In the genomic region with DNA sequence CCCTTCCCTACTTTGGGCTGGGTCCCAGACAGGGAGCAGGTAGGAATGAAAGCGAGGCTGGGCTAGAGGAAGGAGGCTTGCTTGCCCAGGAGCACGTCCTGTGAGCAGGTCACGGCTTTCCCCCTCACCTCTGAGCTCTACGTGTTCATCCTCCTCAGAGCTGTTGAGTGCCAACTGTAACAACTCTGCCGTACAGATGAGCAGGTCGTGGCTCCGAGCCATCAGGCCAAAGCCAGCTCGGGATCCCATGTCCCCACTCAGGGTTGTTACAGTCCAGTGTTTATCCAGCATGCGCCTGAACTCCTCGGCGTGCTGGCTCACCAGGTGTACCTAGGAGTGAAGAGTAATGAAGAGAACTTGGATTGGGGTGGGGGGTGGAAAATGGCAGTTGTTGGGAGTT, we compare ENCODE assay signal across 15 mouse cellular contexts. TPM values are rescaled to one million over a fixed set of nuclear protein-coding genes. Genes with fewer than 3 reads are reported as not detected.
DNase-seq lines count a peak whose midpoint lies in the region; ATAC-seq and TF ChIP-seq lines count a peak whose summit lies in the region.
"Had no signal": no experiment of that assay in that cellular context is flagged by ENCODE, and none has a peak within 500 bp of the region (broad histone marks: within the 10 kb centered on the region; RNA-seq: fewer than 3 reads in every experiment).

No protein-coding gene starts in this region.

- no peak for TF ChIP-seq EP300 in MEL (IDR thresholded peaks at IDR 0.05; ENCODE audit: low read depth in 1 of 2, low read length in 2 of 2)

- H3K79me2 ChIP-seq in MEL (ENCODE audit: control insufficient read depth, insufficient read depth, low read length, poor library complexity), result no peaks in the 10 kb centered on the region

- no peaks in the 10 kb centered on the region for H3K9me3 ChIP-seq in kidney, postnatal 0 days (replicated peaks; ENCODE audit: low read length)
- no peaks in the 10 kb centered on the region for H3K9me3 ChIP-seq in kidney, embryonic 15.5 days (replicated peaks)
- H3K9me3 ChIP-seq in MEL (replicated peaks; ENCODE audit: insufficient read depth, low read length), result no peaks in the 10 kb centered on the region
- H3K9me3 ChIP-seq: embryonic facial prominence, embryonic 13.5 days; neural tube, embryonic 15.5 days had no signal

- H3K27me3 ChIP-seq in kidney, postnatal 0 days (ENCODE audit: insufficient read depth, low read length), result no peaks in the 10 kb centered on the region
- no peaks in the 10 kb centered on the region for H3K27me3 ChIP-seq in kidney, embryonic 15.5 days
- H3K27me3 ChIP-seq in MEL (ENCODE audit: control insufficient read depth in 1 of 2, insufficient read depth in 2 of 2, low read length in 2 of 2), result no peaks in the 10 kb centered on the region
- H3K27me3 ChIP-seq: neural tube, embryonic 15.5 days had no signal

- no peak for TF ChIP-seq RAD21 in MEL (IDR thresholded peaks at IDR 0.05; ENCODE audit: low read depth, low read length)

- TF ChIP-seq CTCF in kidney, postnatal 0 days (IDR thresholded peaks at IDR 0.05; ENCODE audit: low read depth), result no peak
- TF ChIP-seq CTCF in MEL (IDR thresholded peaks at IDR 0.05 in 2 of 3, conservative IDR thresholded peaks at IDR 0.05 in 1 of 3; ENCODE audit: control insufficient read depth in 1 of 3, insufficient read depth in 1 of 3, low read depth in 2 of 3, low read length in 3 of 3, poor library complexity in 1 of 3, severe bottlenecking in 1 of 3), result no peak

- peak overlapping the region; percentile 43 for H3K4me2 ChIP-seq in kidney, postnatal 0 days (ENCODE audit: low read length)
- no peak overlapping the region for H3K4me2 ChIP-seq in kidney, embryonic 15.5 days

- no peak overlapping the region for H3K4me3 ChIP-seq in kidney, postnatal 0 days (replicated peaks; ENCODE audit: low read depth, low read length)
- H3K4me3 ChIP-seq in kidney, embryonic 15.5 days (replicated peaks), result no peak overlapping the region
- peak overlapping the region; percentile 73 to 92 for H3K4me3 ChIP-seq in MEL (ENCODE audit: control insufficient read depth in 1 of 2, insufficient read depth in 1 of 2, low read depth in 2 of 2, low read length in 2 of 2)
- H3K4me3 ChIP-seq: neural tube, embryonic 15.5 days had no signal

- 62% methylated on average over 11 of the region's 11 CpGs for WGBS in kidney, postnatal 0 days
- 66% methylated on average over 11 of the region's 11 CpGs for WGBS in kidney, embryonic 15.5 days

- no peak overlapping the region for H3K9ac ChIP-seq in kidney, postnatal 0 days (ENCODE audit: low read depth, low read length)
- H3K9ac ChIP-seq in kidney, embryonic 15.5 days, result no peak overlapping the region
- peak overlapping the region; percentile 74 for H3K9ac ChIP-seq in MEL (ENCODE audit: control insufficient read depth, low read depth, low read length, poor library complexity, severe bottlenecking)
- H3K9ac ChIP-seq: forebrain, postnatal 0 days; neural tube, embryonic 15.5 days had no signal

- peaks cover 38% of the 10 kb centered on the region for H3K36me3 ChIP-seq in kidney, postnatal 0 days (ENCODE audit: insufficient read depth, low read length)
- peaks cover 41% of the 10 kb centered on the region for H3K36me3 ChIP-seq in kidney, embryonic 15.5 days
- H3K36me3 ChIP-seq in MEL (ENCODE audit: control insufficient read depth in 1 of 2, insufficient read depth in 2 of 2, low read length in 2 of 2), result peaks cover 0 to 12% of the 10 kb centered on the region in 2 experiments; a peak in 3 of 4 replicates

- no peak for ATAC-seq in kidney, postnatal 0 days (replicated peaks; ENCODE audit: low FRiP score, low read depth)
- ATAC-seq in kidney, embryonic 15.5 days (replicated peaks; ENCODE audit: low FRiP score), result no peak
- peak; percentile 37; the same call in 1 of the 2 replicates for ATAC-seq in erythroid progenitor cell, adult 5-6 weeks (replicated peaks; ENCODE audit: low FRiP score, poor library complexity, severe bottlenecking)
- ATAC-seq in megakaryocyte progenitor cell, adult 5-6 weeks (replicated peaks; ENCODE audit: poor library complexity), result 0 out of 2 replicates have a peak, but pooled peaks have one; percentile 4
- ATAC-seq: forebrain, postnatal 0 days had no signal

- no peaks in the 10 kb centered on the region; the same call in 1 of the 2 replicates for H3K4me1 ChIP-seq in kidney, postnatal 0 days (replicated peaks; ENCODE audit: insufficient read depth, low read length)
- H3K4me1 ChIP-seq in kidney, embryonic 15.5 days, result peaks cover 15% of the 10 kb centered on the region
- H3K4me1 ChIP-seq in MEL (ENCODE audit: control insufficient read depth in 1 of 2, insufficient read depth in 2 of 2, low read length in 2 of 2), result peaks cover 3 to 7% of the 10 kb centered on the region in 2 experiments; a peak in 3 of 4 replicates

- H3K27ac ChIP-seq in kidney, postnatal 0 days, result no peak overlapping the region
- H3K27ac ChIP-seq in kidney, embryonic 15.5 days, result no peak overlapping the region
- 0 out of 2 replicates have a peak overlapping the region, but pooled peaks have one; percentile 63 for H3K27ac ChIP-seq in MEL (ENCODE audit: control insufficient read depth, low read depth, low read length)
- H3K27ac ChIP-seq: embryonic facial prominence, embryonic 13.5 days; neural tube, embryonic 15.5 days had no signal

- TF ChIP-seq POLR2A in MEL (IDR thresholded peaks at IDR 0.05; ENCODE audit: control insufficient read depth in 1 of 2, insufficient read depth in 1 of 2, low read depth in 1 of 2, low read length in 2 of 2, poor library complexity in 1 of 2), result no peak

- no peak for DNase-seq in kidney, postnatal 0 days (ENCODE audit: low spot score)
- DNase-seq in MEL (ENCODE audit: low read depth, low spot score), result peak; percentile 56
- DNase-seq in adrenal gland, postnatal 36 days, result no peak
- no peak for DNase-seq in urinary bladder, postnatal 14 days (ENCODE audit: low spot score)
- no peak for DNase-seq in testis, postnatal 10 days (ENCODE audit: low spot score)
- DNase-seq: adrenal gland, postnatal 10 days; cerebellum, adult 9-11 months; forebrain, postnatal 0 days had no signal

RNA-seq across cellular contexts. Expression of gene Dhx58, which starts 0.7 kb away (rescaled TPM):
- polyA plus RNA-seq in kidney, postnatal 0 days (2015; fragmentation: Nextera tagmentation; extraction: Ambion mirVana), result 3.3 and 3.7 TPM in 2 replicates
- 2.8 and 3.6 TPM in 2 replicates for polyA plus RNA-seq in kidney, embryonic 15.5 days (2015; fragmentation: Nextera tagmentation; extraction: Ambion mirVana)
- 2.9 and 3.6 TPM in 2 replicates for total RNA-seq in MEL (2012; rRNA removed)
- polyA plus RNA-seq in MEL (2012; ENCODE audit: insufficient read depth in 1 of 2, insufficient read length in 2 of 2, low read depth in 1 of 2, low replicate concordance in 2 of 2, missing spikeins in 1 of 2), result 1 to 10 TPM in 1 of 2 experiments, not detected in 1; 3.9 TPM
- total RNA-seq in erythroid progenitor cell, adult 5-6 weeks (2015; ENCODE audit: low replicate concordance), result 6.8 and 7.5 TPM in 2 replicates
- total RNA-seq in erythroid progenitor cell, adult 5-6 weeks (2017; ENCODE audit: low replicate concordance), result 17.8 and 26.2 TPM in 2 replicates
- 10.4 and 11.1 TPM in 2 replicates for total RNA-seq in megakaryocyte progenitor cell, adult 5-6 weeks (2015)
- 11.5 and 13.6 TPM in 2 replicates for total RNA-seq in megakaryocyte progenitor cell, adult 5-6 weeks (2017)
- 10 to 100 TPM; 39.5 to 60.6 TPM for total RNA-seq in adrenal gland, postnatal 36 days (2021)

RNA-seq across cellular contexts. Expression of gene Kat2a, which starts 8.9 kb away (rescaled TPM):
- polyA plus RNA-seq in kidney, postnatal 0 days (2015; fragmentation: Nextera tagmentation; extraction: Ambion mirVana), result 39.0 and 40.2 TPM in 2 replicates
- polyA plus RNA-seq in kidney, embryonic 15.5 days (2015; fragmentation: Nextera tagmentation; extraction: Ambion mirVana), result 60.9 and 68.1 TPM in 2 replicates
- 57.9 and 59.6 TPM in 2 replicates for total RNA-seq in MEL (2012; rRNA removed)
- 100 to 1,000 TPM in 1 of 2 experiments, 10 to 100 TPM in 1; 63.7 to 143 TPM for polyA plus RNA-seq in MEL (2012; ENCODE audit: insufficient read depth in 1 of 2, insufficient read length in 2 of 2, low read depth in 1 of 2, low replicate concordance in 2 of 2, missing spikeins in 1 of 2)
- 2.5 and 11.2 TPM in 2 replicates for total RNA-seq in erythroid progenitor cell, adult 5-6 weeks (2015; ENCODE audit: low replicate concordance)
- total RNA-seq in erythroid progenitor cell, adult 5-6 weeks (2017; ENCODE audit: low replicate concordance), result 1.9 and 2.6 TPM in 2 replicates
- 31.7 and 40.1 TPM in 2 replicates for total RNA-seq in megakaryocyte progenitor cell, adult 5-6 weeks (2015)
- 28.9 and 30.4 TPM in 2 replicates for total RNA-seq in megakaryocyte progenitor cell, adult 5-6 weeks (2017)
- 10 to 100 TPM; 44.5 to 45.5 TPM for total RNA-seq in adrenal gland, postnatal 36 days (2021)

RNA-seq across cellular contexts. Expression of gene Hspb9, which starts 10.3 kb away (rescaled TPM):
- 0.37 TPM in 1 of 2 replicates, not detected in the other for polyA plus RNA-seq in kidney, postnatal 0 days (2015; fragmentation: Nextera tagmentation; extraction: Ambion mirVana)
- 0.27 TPM in 1 of 2 replicates, not detected in the other for polyA plus RNA-seq in kidney, embryonic 15.5 days (2015; fragmentation: Nextera tagmentation; extraction: Ambion mirVana)
- 0.49 and 0.73 TPM in 2 replicates for total RNA-seq in MEL (2012; rRNA removed)
- 1 to 10 TPM in 1 of 2 experiments, not detected in 1; 2.1 TPM for polyA plus RNA-seq in MEL (2012; ENCODE audit: insufficient read depth in 1 of 2, insufficient read length in 2 of 2, low read depth in 1 of 2, low replicate concordance in 2 of 2, missing spikeins in 1 of 2)
- not detected in 2 replicates for total RNA-seq in erythroid progenitor cell, adult 5-6 weeks (2015; ENCODE audit: low replicate concordance)
- not detected in 2 replicates for total RNA-seq in erythroid progenitor cell, adult 5-6 weeks (2017; ENCODE audit: low replicate concordance)
- not detected in 2 replicates for total RNA-seq in megakaryocyte progenitor cell, adult 5-6 weeks (2015)
- total RNA-seq in megakaryocyte progenitor cell, adult 5-6 weeks (2017), result 0.37 and 0.47 TPM in 2 replicates
- not detected for total RNA-seq in adrenal gland, postnatal 36 days (2021)
- total RNA-seq: forebrain, postnatal 0 days; left cerebral cortex, adult 8-10 months had no signal
- polyA plus RNA-seq: embryonic facial prominence, embryonic 13.5 days; neural tube, embryonic 15.5 days had no signal

RNA-seq across cellular contexts. Expression of gene Zfp385c, which starts 11.1 kb away (rescaled TPM):
- 1.6 and 2.5 TPM in 2 replicates for polyA plus RNA-seq in kidney, postnatal 0 days (2015; fragmentation: Nextera tagmentation; extraction: Ambion mirVana)
- polyA plus RNA-seq in kidney, embryonic 15.5 days (2015; fragmentation: Nextera tagmentation; extraction: Ambion mirVana), result 0.27 and 0.40 TPM in 2 replicates
- total RNA-seq in MEL (2012; rRNA removed), result 0.12 TPM in 1 of 2 replicates, not detected in the other
- under 1 TPM in 1 of 2 experiments, not detected in 1; 0.15 TPM for polyA plus RNA-seq in MEL (2012; ENCODE audit: insufficient read depth in 1 of 2, insufficient read length in 2 of 2, low read depth in 1 of 2, low replicate concordance in 2 of 2, missing spikeins in 1 of 2)
- total RNA-seq in erythroid progenitor cell, adult 5-6 weeks (2015; ENCODE audit: low replicate concordance), result not detected in 2 replicates
- total RNA-seq in erythroid progenitor cell, adult 5-6 weeks (2017; ENCODE audit: low replicate concordance), result not detected in 2 replicates
- total RNA-seq in megakaryocyte progenitor cell, adult 5-6 weeks (2015), result not detected in 2 replicates
- total RNA-seq in megakaryocyte progenitor cell, adult 5-6 weeks (2017), result not detected in 2 replicates
- under 1 TPM; 0.13 to 0.43 TPM for total RNA-seq in adrenal gland, postnatal 36 days (2021)
- polyA plus RNA-seq: inflammation-experienced regulatory T-cells, adult 6 months had no signal

RNA-seq across cellular contexts. Expression of gene Rab5c, which starts 34.6 kb away (rescaled TPM):
- 34.7 and 39.0 TPM in 2 replicates for polyA plus RNA-seq in kidney, postnatal 0 days (2015; fragmentation: Nextera tagmentation; extraction: Ambion mirVana)
- 29.5 and 32.3 TPM in 2 replicates for polyA plus RNA-seq in kidney, embryonic 15.5 days (2015; fragmentation: Nextera tagmentation; extraction: Ambion mirVana)
- 233 and 263 TPM in 2 replicates for total RNA-seq in MEL (2012; rRNA removed)
- polyA plus RNA-seq in MEL (2012; ENCODE audit: insufficient read depth in 1 of 2, insufficient read length in 2 of 2, low read depth in 1 of 2, low replicate concordance in 2 of 2, missing spikeins in 1 of 2), result 100 to 1,000 TPM in 1 of 2 experiments, not detected in 1; 249 TPM
- total RNA-seq in erythroid progenitor cell, adult 5-6 weeks (2015; ENCODE audit: low replicate concordance), result 99.8 and 136 TPM in 2 replicates
- 80.2 and 110 TPM in 2 replicates for total RNA-seq in erythroid progenitor cell, adult 5-6 weeks (2017; ENCODE audit: low replicate concordance)
- total RNA-seq in megakaryocyte progenitor cell, adult 5-6 weeks (2015), result 129 and 135 TPM in 2 replicates
- total RNA-seq in megakaryocyte progenitor cell, adult 5-6 weeks (2017), result 101 and 105 TPM in 2 replicates
- total RNA-seq in adrenal gland, postnatal 36 days (2021), result 100 to 1,000 TPM; 172 to 187 TPM

Comparison
In these comparisons a context has a peak if more than half of its experiments do, and no peak if none do; other contexts are left out.
1. ATAC-seq: peak in erythroid progenitor cell, adult 5-6 weeks (single experiment) and megakaryocyte progenitor cell, adult 5-6 weeks (single experiment); none in kidney, postnatal 0 days (single experiment) and kidney, embryonic 15.5 days (single experiment).
2. H3K4me3 ChIP-seq: peak in MEL (2 of 2); none in kidney, postnatal 0 days (single experiment) and kidney, embryonic 15.5 days (single experiment).